In the genomic region with DNA sequence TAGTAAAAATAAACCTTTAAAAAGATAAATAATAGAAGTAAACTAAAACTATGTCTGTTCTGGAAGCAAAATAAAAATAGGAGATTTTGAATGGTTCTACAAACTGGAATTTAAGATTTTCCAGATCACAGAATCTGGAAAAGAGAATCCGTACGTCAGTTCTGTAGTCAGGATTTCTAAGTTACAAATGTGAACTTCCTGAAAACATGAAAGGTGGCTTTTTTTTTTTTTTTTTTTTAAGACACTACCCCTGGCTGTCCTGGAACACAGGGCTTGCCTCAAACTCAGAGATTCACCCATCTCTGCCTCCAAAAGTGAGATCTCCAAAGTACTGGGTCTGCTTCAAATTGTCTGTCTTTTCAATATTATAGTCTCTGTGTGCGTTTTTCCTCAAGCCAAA, we compare ENCODE assay signal across 20 mouse cellular contexts. TPM values are rescaled to one million over a fixed set of nuclear protein-coding genes. Genes with fewer than 3 reads are reported as not detected.
"Had no signal": no experiment of that assay in that cellular context is flagged by ENCODE, and none has a peak within 500 bp of the region (broad histone marks: within the 10 kb centered on the region; RNA-seq: fewer than 3 reads in every experiment).

No protein-coding gene starts in this region.

- ATAC-seq: intestine, embryonic 16.5 days had no signal

- H3K4me3 ChIP-seq: limb, embryonic 12.5 days; limb, embryonic 15.5 days had no signal

- H3K9me3 ChIP-seq: limb, embryonic 12.5 days; limb, embryonic 15.5 days had no signal

- H3K9ac ChIP-seq: limb, embryonic 12.5 days; limb, embryonic 15.5 days had no signal

- DNase-seq: kidney, adult 2 months; kidney, postnatal 25 days; left cerebral cortex, postnatal 4 days; lung, adult 2 months; lung, postnatal 14 days; lung, postnatal 4 days; midbrain, embryonic 14.5 days; thymus, adult 18-20 months; thymus, postnatal 36 days had no signal

- H3K27me3 ChIP-seq: limb, embryonic 12.5 days; limb, embryonic 15.5 days had no signal

- H3K27ac ChIP-seq: kidney, postnatal 0 days; limb, embryonic 12.5 days; limb, embryonic 15.5 days had no signal

- H3K4me2 ChIP-seq: limb, embryonic 12.5 days; limb, embryonic 15.5 days; midbrain, embryonic 11.5 days had no signal

RNA-seq across cellular contexts. Expression of a gene that starts 42.6 kb away (rescaled TPM):
- total RNA-seq: megakaryocyte progenitor cell, adult 5-6 weeks had no signal
- polyA plus RNA-seq: intestine, embryonic 16.5 days; kidney, adult 2 months; kidney, postnatal 0 days; large intestine, adult 2 months; lung, adult 2 months; lung, embryonic 16.5 days; spleen, adult 2 months; stomach, embryonic 16.5 days; urinary bladder, adult 2 months had no signal
